Mouse (Mus musculus): ENCODE data around the gene Nxf1. TPM values are rescaled to one million over a fixed set of nuclear protein-coding genes. Genes with fewer than 3 reads are reported as not detected.

The Nxf1 gene
- polyA plus RNA-seq, 1 experiment from 2014 or later: 88.8 TPM

DNA sequence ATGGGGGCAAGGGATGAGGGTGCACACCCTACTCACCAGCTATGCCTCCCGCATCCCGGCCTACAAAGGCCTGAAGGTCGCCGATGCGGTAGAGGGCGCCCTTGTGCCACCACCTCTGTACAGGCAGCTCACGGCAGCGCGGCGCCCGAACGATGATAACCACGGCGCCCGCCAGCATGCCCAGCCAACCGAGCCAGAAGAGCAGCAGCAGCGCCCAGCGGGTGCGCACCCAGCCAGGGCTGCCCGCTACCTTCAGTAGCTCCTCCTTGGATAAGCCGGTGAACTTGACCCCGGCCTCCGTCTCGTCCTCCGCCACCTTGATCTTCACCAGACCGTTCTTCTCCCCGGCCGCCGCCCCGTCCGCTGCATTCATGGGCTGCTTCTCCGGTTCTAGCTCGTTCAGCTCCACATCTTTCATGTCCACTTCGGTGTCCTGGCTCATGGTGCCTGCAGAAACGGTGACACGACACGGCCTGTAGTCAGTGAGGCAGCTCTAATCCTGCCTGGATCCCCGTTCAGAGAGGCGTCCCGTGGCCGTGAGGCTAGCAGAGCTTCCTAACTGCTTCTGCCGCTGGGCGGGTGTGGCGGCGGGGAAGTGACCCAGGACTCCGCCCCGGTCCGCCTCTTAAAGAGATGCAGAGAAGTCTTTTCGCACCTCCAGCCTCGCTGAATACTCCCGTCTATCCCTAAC lies 43.4 kb upstream of the Nxf1 start:
- Histone ChIP-seq H3K4me1 (ENCODE audit: insufficient read depth, low read depth, low read length) (peaks cover 21% of the 10 kb centered on the region; the same call in 1 of the 2 replicates), H3K27me3 (replicated peaks; ENCODE audit: insufficient read depth, low read length) (no peaks in the 10 kb centered on the region), H3K36me3 (ENCODE audit: insufficient read depth, low read length) (peaks cover 21% of the 10 kb centered on the region), H3K9me3 (ENCODE audit: low read length) (no peaks in the 10 kb centered on the region), H3K4me3 (ENCODE audit: low read depth, low read length) (peak overlapping the region; percentile 99), H3K9ac (replicated peaks; ENCODE audit: low read depth) (peak overlapping the region; percentile 88), H3K4me2 (replicated peaks; ENCODE audit: low read depth, low read length) (peak overlapping the region; percentile 59), H3K27ac (ENCODE audit: low read length) (peak overlapping the region; percentile 94)
- DNase-seq (ENCODE audit: low spot score) (peak; percentile 95), ATAC-seq (peak; percentile 88)
- under 1% methylated on average over 47 of the region's 51 CpGs for WGBS
- TF ChIP-seq CTCF (IDR thresholded peaks at IDR 0.05) (peak; percentile 90), EP300 (IDR thresholded peaks at IDR 0.05) (no peak)

DNA sequence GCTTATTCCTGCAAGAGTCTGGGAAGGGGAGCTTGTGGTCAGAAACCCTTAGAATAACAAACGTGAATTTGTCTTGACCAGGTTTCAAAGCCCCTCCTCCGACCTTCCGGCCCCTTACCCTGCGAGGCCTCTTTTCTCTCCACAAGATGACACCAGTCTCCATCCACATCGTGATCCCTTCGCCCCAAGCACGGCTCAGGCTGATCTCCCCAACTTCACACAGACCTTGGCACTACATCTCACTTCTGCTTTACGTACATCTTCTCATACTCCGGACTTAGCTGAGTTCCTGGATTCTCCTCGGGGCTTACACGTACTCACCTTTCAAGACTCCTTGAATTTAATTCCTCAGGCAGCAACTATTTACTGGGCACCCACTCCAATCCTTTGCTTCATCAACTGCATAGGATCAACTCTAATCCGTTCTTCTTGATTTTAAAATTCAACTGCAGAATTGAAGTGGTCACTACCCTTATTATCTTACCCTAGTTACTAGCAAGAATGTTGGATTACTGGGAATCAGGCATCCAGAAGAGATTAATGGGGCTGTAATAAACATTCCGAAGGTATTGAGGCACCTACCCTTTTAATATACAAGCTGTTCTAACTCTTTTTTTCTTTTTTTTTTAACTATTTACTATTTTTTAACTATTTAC lies 42.7 kb upstream of the Nxf1 start:
- WGBS: 6% methylated on average over 13 of the region's 13 CpGs
- no peak for TF ChIP-seq CTCF (IDR thresholded peaks at IDR 0.05)
- no peak for TF ChIP-seq EP300 (IDR thresholded peaks at IDR 0.05)
- DNase-seq (ENCODE audit: low spot score) (no peak), ATAC-seq (no peak; the same call in 1 of the 2 replicates)
- H3K36me3 ChIP-seq (ENCODE audit: insufficient read depth, low read length): peaks cover 15% of the 10 kb centered on the region
- peaks cover 21% of the 10 kb centered on the region; the same call in 1 of the 2 replicates for H3K4me1 ChIP-seq (ENCODE audit: insufficient read depth, low read depth, low read length)
- H3K27me3 ChIP-seq (replicated peaks; ENCODE audit: insufficient read depth, low read length): no peaks in the 10 kb centered on the region
- H3K4me2 ChIP-seq (replicated peaks; ENCODE audit: low read depth, low read length): peak overlapping the region; percentile 59
- H3K9ac ChIP-seq (replicated peaks; ENCODE audit: low read depth): peak overlapping the region; percentile 88
- peak overlapping the region; percentile 99 for H3K4me3 ChIP-seq (ENCODE audit: low read depth, low read length)
- no peaks in the 10 kb centered on the region for H3K9me3 ChIP-seq (ENCODE audit: low read length)
- H3K27ac ChIP-seq (ENCODE audit: low read length): peak overlapping the region; percentile 94

DNA sequence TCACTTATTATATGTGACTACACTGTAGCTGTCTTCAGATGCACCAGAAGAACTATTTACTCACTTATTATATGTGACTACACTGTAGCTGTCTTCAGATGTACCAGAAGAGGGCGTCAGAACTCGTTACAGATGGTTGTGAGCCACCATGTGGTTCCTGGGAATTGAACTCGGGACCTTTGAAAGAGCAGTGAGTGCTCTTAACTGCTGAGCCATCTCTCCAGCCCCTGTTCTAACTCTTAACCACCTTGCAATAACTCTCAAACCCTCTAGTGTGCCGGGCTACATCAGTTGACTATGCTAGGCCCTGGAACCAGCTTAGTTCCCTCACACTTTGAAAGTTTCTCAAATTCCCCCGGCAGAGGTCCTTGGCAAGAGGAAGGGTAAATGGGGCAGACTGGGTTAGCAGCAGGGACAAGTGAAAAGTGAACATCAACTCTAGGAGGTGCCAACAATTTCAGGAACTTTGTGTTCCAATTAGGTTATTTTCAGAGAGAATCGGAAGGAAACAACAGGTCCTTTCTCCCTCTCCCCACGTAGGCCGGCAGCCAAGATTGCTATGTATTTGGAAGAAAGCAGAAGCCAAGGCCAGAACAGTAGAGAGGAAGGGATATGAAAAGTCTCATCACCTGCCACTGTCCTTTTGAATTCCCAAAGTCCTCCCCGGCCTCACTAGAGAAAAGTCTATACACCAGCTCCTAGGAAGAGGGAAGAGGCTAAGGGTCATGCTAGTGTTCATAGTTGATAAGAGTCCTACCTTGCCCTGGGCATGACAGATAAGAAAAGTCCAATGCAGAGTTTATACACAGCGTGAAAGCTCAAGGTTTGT lies 42.0 kb upstream of the Nxf1 start:
- Histone ChIP-seq H3K4me3 (ENCODE audit: low read depth, low read length) (no peak overlapping the region), H3K9ac (replicated peaks; ENCODE audit: low read depth) (no peak overlapping the region), H3K36me3 (ENCODE audit: insufficient read depth, low read length) (peaks cover 9% of the 10 kb centered on the region; the same call in 1 of the 2 replicates), H3K27me3 (replicated peaks; ENCODE audit: insufficient read depth, low read length) (no peaks in the 10 kb centered on the region), H3K9me3 (ENCODE audit: low read length) (no peaks in the 10 kb centered on the region), H3K4me2 (replicated peaks; ENCODE audit: low read depth, low read length) (no peak overlapping the region), H3K27ac (ENCODE audit: low read length) (no peak overlapping the region), H3K4me1 (ENCODE audit: insufficient read depth, low read depth, low read length) (peaks cover 18% of the 10 kb centered on the region; the same call in 1 of the 2 replicates)
- ATAC-seq (no peak), DNase-seq (ENCODE audit: low spot score) (no peak)
- TF ChIP-seq EP300 (IDR thresholded peaks at IDR 0.05): no peak
- TF ChIP-seq CTCF (IDR thresholded peaks at IDR 0.05): peak; percentile 35
- WGBS: 61% methylated on average over 10 of the region's 10 CpGs

DNA sequence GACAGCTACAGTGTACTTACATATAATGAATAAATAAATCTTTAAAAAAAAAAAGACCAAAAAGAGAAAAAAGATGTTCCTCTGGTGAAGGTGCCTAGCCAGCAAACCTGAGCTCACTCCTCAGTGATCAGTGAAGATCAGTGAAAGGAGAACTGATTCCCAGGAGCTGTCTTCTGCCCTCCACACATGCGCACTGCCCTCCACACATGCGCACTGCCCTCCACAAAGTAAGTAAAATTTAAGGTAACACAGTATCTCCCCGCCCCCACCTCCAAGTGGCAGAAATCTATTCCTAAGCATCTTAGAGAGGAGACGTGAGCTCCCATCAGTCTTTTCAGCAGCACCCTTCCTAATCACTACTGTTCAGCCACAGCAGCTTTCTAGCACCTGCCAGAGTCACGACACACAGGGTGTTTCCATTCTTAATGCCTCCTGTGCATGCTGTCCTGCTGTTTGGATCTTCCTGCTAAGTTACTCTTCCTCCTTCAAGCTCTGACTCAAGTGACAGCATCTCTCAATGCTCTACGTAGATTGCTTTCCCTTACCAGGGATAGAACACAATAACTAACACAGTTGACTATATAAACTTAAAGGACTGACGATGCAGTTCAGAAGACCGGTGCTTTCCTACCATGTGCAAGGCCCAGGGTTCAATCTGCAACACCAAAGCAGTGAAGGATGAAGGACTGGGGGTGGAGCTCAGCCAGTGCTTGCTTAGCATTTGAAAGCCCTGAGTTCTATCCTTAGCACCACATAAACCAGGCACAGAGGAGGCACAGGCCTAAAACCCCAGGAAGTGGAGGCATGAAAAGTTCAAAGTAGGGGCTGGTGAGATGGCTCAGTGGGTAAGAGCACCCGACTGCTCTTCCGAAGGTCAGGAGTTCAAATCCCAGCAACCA lies 40.8 kb upstream of the Nxf1 start:
- H3K4me1 ChIP-seq (ENCODE audit: insufficient read depth, low read depth, low read length): peaks cover 8% of the 10 kb centered on the region; the same call in 1 of the 2 replicates
- no peaks in the 10 kb centered on the region for H3K27me3 ChIP-seq (replicated peaks; ENCODE audit: insufficient read depth, low read length)
- no peak for DNase-seq (ENCODE audit: low spot score)
- TF ChIP-seq CTCF (IDR thresholded peaks at IDR 0.05) (no peak), EP300 (IDR thresholded peaks at IDR 0.05) (no peak)
- H3K4me3 ChIP-seq (ENCODE audit: low read depth, low read length): no peak overlapping the region
- WGBS: 83% methylated on average over 10 of the region's 10 CpGs
- peaks cover 5% of the 10 kb centered on the region; the same call in 1 of the 2 replicates for H3K36me3 ChIP-seq (ENCODE audit: insufficient read depth, low read length)
- H3K9me3 ChIP-seq (ENCODE audit: low read length): no peaks in the 10 kb centered on the region
- no peak for ATAC-seq
- H3K9ac ChIP-seq (replicated peaks; ENCODE audit: low read depth): no peak overlapping the region
- no peak overlapping the region for H3K27ac ChIP-seq (ENCODE audit: low read length)
- H3K4me2 ChIP-seq (replicated peaks; ENCODE audit: low read depth, low read length): no peak overlapping the region

DNA sequence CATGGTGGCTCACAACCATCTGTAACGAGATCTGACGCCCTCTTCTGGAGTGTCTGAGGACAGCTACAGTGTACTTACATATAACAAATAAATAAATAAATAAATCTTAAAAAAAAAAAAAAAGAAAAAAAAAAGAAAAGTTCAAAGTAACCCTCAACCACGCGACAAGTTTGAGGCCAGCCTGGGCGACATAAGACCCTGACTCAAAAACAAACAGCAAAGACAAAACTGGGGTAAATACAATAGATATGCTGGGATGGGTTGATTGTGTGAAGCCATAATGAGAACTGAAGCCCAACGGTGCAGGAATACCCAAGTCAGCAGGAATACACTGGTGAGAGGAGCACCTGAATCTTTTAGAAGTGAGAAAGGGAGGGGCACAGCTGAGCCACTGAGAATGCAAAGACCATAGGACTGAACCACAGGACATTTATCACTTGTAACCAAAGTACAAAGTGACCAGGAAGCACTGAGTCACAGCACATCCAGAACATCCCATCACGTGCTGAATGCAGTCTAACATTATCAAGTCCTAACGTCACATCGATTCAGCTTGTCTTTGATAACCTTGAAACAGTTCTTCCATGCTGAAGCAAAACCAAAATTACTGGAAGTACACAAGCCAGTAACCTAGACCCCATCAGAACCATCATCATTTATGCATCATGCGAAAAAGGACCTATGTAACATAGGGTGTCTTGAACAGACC lies 40.0 kb upstream of the Nxf1 start:
- Histone ChIP-seq H3K4me1 (ENCODE audit: insufficient read depth, low read depth, low read length) (peaks cover 2% of the 10 kb centered on the region; the same call in 1 of the 2 replicates), H3K27ac (ENCODE audit: low read length) (no peak overlapping the region), H3K36me3 (ENCODE audit: insufficient read depth, low read length) (no peaks in the 10 kb centered on the region), H3K27me3 (replicated peaks; ENCODE audit: insufficient read depth, low read length) (no peaks in the 10 kb centered on the region), H3K4me2 (replicated peaks; ENCODE audit: low read depth, low read length) (no peak overlapping the region), H3K9me3 (ENCODE audit: low read length) (no peaks in the 10 kb centered on the region), H3K4me3 (ENCODE audit: low read depth, low read length) (no peak overlapping the region), H3K9ac (replicated peaks; ENCODE audit: low read depth) (no peak overlapping the region)
- DNase-seq (ENCODE audit: low spot score) (no peak), ATAC-seq (no peak)
- TF ChIP-seq CTCF (IDR thresholded peaks at IDR 0.05): no peak
- TF ChIP-seq EP300 (IDR thresholded peaks at IDR 0.05): no peak
- 76% methylated on average over 8 of the region's 10 CpGs for WGBS

Measured in lung, postnatal 0 days (tissue).